Mouse (Mus musculus): ENCODE data around the gene Gm10959.
"Not testable (repeated sequence)": the region's sequence is repeated elsewhere in the genome, so short reads cannot be mapped to it uniquely, and the experiment has no call there.

Gene Gm10959

DNA sequence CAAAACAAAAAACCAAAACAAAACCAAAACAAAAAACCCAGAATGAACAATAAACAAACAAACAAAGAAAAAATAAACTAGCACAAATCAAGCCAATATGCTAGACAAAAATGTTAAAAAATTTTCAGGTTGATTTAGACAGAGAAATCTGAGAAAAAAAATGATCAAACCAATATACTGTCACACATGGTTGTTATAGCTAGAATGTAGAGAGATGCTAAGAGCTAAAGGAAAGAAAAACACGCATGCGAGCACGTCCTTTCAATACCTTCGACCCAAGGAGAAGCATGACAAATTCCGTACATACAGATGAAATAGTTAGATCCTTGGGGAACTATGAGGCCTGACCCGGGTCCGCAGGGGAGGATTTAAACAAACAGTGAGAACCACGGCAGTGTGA, at the start of gene Gm10959:
TSS of gene Gm10959 (minus strand) at position 101 of the 400 bp plus-strand sequence.
- DNase-seq (ENCODE audit: low read depth, low spot score), result no peak

DNA sequence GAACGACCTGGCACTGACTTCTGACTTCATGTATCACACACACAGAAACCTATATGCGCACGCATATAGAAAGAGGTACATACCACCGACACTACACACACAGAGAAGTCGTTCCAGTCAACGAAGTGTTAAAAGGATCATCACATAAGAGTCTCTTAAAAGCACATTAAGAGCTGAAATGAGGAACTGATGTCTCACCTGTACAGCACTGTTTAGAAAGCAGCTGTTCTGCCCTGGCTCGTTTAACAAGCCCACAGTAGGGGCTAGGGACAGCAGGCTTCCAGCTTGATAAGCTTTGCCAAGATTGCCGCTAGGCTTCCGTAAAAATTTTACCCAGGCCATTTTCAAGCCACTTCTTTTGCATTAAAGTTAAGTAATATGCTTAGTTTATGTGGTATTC, 49.2 kb upstream of the Gm10959 start:
- DNase-seq (ENCODE audit: low read depth, low spot score), result no peak

DNA sequence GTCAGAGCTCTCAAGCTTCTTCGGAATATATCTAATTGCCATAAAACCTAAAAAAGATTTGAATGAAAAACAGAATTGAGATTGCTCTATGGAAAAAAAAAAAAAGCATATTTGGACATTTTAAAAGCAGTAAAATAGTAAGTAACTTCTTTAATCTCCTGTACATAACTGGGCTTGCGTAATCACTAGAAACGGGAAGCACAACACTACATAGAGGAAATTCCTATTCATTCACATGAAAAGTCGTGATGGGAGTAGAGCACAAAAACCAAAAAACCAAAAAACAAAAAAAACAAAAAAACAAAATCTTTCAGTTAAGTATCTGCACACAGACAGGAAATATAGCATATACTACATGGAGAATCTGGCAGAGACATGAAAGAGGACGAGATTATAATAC, 45.1 kb upstream of the Gm10959 start:
- DNase-seq (ENCODE audit: low read depth, low spot score), result no peak

DNA sequence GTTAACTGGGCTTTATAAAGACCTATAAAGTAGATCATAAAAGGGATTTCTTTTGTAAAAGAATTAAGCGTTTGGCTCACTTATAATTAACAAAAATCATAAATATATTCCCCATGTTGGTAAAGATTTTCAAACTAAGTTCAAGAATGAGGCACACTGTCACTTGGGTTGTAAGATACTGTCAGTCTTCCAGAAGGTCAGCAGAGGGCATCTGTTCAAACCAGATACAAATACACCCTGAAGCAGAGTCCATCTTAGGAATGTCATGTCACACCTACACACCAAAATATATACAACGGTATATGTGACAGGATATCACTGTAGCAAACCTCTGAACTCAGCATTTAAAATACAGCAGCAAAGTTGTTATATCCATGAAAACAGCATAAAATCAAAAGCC, 31.0 kb upstream of the Gm10959 start:
- DNase-seq (ENCODE audit: low read depth, low spot score), result no peak

DNA sequence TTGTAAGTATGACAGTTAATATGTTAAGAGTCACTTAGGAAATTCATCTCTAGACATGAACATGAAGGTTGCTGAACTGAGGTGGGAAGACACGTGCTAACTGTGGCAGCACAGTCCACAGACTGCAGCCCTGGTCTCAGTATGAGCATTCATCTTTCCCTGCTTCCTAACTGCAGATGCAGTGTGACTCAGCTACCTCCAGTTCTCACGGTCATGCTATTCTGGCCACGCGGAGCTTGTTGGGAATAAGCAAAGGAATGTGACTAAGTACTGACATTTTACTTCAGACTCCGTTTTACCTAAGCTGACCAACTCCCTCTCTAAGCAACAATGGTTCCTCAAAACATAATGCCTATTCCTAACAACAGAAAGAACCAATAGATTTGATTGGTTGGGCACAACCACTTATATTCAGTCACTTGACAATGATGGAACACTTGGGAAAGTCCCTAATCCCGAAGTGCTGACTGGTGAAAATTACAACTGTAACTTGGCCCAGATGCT, 24.3 kb upstream of the Gm10959 start:
- DNase-seq (ENCODE audit: low read depth, low spot score), result no peak

DNA sequence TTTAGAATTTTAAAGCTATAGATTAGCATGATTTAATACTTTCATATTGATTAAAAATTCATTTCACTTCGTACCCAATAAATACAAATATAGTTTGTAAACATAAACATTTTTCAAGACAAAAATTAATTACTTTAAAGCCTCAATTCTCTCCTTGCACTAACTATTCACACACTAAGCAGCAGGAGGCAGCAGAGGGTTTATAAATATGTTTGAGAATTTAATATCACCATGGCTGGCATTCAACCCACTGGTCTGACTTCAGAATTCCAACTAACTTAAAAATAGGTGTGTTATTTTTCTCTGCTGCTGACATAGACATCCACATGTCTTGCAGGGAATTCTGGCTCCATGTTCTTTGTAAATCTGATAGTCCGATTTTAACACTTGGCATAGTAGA, 20.1 kb upstream of the Gm10959 start:
- DNase-seq (ENCODE audit: low read depth, low spot score), result no peak

DNA sequence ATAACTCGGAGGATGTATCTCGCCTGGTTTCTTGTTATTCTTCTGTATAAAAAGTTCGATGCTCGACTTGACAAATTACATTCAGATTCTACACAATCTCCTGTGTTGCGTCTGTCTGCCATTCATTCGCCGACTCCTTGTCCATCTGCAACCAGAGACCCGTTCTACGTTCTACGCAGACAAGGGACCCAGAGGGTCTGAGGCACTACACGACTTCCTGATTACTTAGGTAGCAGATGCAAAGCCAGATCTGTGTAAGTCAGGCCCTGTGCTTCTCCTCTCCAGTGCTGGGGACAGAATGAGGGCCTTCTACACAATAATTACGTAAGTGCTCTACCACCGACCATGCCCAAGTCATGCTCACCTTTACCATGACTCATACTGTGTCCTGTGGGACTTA, 18.0 kb upstream of the Gm10959 start:
- not testable (repeated sequence) for DNase-seq (ENCODE audit: low read depth, low spot score)

DNA sequence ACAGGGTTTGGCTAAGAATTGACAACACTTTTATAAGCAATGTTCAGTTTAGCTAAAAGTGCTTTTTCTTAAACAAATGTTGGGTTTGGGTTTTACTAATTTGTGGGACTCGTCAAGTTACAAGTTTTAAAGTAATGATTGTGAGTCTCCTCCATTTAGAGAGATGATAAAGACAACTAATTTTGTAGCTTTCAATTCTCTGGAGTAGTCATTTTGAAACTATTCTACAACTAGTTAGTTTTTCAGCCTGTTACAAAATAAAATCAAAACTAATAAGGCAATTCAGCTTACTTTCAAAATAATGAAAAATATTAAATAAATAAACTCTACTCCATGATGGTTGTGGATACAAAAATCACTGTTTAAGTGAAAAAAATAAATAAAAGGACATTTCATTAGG, 13.3 kb upstream of the Gm10959 start:
- DNase-seq (ENCODE audit: low read depth, low spot score), result no peak

DNA sequence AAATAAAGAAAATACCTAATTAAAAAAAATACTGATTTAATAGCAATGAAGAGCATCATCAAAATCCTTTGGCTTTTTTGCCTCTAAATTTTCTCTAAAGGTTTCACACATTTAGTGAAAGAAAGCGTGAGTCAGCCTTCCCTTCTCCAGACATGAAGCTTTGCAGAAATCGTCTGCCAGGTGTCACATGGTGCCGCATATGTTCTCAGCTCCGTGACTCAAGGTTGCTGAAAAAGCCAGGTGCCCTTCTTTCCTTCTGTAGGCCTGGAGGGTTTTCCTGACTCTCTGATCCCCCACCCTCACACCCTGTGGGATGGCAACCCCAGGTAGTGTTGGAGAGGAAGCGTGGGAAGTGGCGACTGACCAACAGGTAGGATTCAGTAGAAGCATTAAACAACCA, 10.6 kb upstream of the Gm10959 start:
- DNase-seq (ENCODE audit: low read depth, low spot score), result no peak

DNA sequence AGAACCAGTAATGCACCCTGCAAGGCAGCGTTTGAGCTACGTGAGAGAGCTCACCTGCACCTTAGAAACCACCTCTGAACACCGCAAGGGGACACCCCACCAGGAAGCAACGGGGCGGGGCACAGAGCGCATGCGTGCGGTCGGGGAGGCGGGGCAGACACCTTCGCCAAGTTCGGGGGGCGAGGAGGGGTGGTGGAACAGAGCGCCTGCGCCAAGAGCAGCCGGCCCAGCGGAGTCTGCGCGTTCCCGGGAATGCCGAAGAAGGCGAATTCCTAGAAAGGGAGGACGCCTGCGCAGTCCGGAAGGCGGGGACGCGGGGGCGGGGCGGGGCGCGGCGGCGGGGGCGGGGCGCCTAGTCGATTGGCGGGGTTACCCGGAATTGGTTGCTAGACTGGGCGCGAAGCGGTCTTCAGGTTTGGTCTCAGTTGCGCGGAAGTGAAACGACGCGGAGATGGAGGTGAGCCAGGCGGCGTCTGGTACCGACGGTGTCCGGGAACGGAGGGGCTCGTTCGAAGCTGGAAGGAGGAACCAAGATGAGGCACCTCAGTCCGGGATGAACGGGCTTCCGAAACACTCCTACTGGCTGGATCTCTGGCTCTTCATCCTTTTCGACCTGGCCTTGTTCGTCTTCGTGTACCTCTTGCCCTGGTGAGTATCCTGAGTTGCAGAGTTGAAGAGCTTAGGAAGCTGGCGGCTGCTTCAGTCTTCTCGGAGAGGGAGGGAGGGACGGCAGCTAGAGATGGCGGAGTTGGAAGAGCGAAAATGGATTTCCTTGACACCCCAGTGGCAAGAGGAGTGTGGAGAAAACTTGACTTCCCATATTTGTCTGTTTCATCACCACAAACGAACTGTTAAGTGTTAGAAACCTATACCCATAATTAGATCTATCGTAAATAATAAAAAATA, 5.1 kb upstream of the Gm10959 start, which contains the start of gene 1810037I17Rik:
TSS of gene 1810037I17Rik (plus strand) at position 195 of the 906 bp plus-strand sequence.
- DNase-seq (ENCODE audit: low read depth, low spot score), result peak; percentile 85

DNA sequence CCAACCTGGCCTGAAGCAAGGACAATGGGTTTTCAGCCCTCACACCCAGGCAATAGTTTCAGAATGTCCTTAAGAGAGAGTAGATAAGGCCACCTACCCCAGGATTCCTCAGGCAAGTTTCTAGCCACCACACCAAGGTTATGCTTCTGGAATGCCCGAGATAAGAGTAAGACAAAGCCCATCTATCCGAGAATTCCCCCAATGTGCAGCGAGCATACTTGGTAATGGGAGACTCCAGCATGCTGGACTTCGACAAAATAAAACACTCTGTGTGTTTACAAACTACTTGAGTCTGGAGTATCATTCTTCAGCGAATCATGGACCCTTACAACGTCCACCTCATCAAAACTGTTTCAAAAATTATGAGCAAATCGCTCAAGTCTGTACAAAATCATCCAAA, 4.0 kb upstream of the Gm10959 start:
- DNase-seq (ENCODE audit: low read depth, low spot score), result peak; percentile 40

DNA sequence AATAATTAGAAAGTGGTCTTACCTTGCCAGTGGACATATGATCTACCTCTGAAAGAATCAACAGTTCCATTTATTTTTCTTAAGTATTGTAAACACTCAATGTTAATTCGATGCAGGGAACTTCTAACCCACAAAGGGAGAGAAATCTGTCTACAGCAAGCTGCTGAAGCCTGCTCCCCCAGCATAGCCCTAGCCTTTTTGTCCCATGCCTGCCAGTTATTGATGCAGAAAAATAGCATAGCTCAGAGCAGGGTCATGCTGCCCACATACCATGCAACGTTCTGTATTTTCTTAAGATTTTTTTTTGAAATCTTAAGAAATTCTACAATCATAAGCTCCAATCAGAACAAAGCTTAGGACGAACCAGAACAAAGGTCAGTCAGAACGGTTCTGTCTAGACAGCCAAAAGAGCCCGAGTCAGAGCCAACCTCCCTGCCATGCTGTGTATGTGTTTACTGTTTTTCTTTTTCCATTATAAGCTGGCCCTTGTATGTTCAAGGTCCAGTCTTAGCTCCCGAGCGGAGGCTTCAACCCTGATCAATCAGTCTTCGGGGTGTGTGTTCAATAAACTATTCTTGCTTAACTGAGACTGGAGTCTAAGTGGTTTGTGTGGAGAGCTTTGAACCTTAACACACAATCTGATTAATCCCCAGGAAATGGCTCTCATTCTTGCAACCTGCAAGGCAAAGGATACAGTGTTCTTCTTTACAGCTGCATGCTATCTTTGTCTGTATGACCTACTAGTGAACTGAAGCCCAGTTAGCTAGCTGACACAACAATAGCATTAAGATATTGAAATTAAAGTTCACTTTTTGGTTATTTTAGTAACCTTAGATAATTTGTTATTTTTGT, 2.7 kb upstream of the Gm10959 start:
- no peak for DNase-seq (ENCODE audit: low read depth, low spot score)

DNA sequence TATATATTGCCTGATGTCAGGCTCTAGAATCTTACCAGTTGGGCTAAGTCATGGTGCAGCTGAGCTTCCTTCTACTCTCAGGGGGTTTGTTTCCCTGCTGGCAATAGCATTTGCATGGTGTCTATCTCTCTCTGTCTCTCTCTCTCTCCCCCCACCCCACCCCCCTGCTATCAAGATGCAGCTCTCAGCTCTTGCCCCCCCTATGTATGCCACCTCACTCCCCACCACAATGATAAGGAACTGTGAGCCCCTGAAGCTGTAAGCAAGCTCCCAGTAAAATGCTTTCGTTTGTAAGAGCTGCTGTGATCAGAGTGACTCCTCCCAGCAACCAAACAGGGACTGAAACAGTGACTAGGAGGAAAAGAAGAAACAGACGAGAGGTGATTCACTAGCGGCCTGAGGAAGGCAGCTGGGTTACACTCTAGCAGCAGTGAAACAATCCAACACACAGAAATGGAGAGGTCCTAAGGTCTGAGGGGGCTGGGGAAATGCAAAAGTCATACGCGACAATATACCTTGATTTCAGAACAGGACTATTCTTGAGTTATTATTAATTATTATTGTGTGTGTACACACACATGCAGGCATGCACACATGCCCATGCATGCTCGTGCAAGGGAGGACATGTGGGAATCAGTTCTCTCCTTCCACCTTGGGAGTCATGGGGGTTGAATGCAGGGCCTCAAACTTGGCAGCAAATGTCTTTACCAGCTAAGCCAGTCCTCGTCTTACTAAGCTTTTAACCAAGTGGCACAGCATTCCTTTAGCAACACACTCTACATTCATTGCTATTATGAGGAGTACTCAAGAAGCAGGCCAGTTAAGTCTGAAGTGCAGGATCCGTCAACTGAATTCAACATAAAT, 1.6 kb upstream of the Gm10959 start:
- no peak for DNase-seq (ENCODE audit: low read depth, low spot score)

DNA sequence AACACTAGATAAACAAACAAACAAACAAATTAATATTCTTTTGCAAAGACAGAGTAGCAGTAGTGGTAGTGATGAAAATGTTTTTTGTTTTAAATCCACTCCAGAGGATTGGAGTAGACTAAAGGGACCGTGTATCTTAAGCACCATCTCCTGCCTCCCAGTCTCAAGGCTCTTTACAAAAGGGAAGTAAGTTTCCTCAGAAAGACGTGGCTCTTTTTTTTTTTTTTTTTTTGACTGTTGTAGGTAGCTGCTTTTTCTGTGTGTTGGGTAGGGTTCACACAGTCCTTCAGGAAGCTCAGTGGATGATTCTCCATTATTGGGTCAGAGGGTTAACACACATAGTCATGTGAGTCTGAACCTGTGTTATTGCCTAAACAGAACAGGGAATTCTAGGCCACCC, 488 bp downstream of the Gm10959 start:
- DNase-seq (ENCODE audit: low read depth, low spot score), result no peak

DNA sequence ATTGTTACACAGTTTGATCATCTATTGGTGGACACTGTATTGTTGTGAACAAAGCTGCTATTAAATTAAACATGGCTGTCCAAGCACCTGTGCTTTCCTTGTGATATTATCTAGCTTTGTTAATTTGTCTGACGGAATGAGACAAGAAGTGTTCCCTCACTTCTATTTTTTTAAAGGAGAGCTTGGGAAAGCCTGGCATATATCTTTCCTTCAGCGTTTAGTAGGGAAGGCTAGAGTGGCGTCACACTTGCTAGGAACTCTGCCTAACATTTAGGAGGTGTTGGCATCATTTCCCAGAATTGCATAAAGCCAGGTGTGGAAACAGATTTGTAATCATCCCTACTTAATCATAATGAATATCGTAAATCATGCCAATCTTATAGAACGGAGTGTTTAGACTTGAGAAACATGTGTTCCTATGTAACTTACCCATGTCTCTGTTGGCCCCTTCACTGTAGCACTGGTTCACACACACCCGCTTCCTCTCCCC, 2.9 kb downstream of the Gm10959 start:
- DNase-seq (ENCODE audit: low read depth, low spot score), result no peak

DNA sequence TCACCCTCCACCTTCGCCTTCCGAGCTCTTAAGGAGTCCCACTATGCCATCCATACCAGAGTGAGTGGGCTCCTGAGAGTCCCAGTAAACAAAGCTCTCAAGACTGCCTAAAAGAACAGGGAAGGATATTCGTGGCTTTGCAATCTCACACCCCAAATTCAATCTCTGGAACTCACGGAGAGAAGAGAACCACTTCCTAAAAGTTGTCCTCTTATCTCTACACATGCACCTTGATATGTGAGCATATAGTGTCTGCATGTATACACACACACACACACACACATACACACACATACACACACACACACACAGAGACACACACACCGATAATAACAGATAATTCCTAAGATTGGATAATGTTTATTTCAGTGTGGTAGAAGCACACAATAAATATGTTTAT, 3.7 kb downstream of the Gm10959 start:
- DNase-seq (ENCODE audit: low read depth, low spot score), result no peak

DNA sequence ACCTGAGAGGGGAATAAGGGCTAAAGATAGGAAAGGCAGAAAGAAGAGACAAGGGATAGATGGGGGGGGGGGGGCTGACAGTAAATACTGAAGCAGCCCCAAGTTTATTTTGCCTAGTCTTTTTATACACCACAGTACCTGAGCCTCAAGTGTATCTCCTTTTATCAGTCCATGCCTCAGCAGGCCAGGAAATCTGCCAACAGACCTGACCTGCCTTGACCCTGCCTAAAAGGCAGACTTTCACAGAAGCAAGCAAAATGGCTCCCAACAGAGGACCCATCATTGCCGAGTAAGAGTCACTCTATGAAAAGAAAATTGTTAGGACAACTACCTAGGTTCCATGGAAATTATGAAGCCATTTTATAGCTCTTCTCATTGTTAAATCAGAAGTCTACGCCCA, 11.3 kb downstream of the Gm10959 start:
- no peak for DNase-seq (ENCODE audit: low read depth, low spot score)

DNA sequence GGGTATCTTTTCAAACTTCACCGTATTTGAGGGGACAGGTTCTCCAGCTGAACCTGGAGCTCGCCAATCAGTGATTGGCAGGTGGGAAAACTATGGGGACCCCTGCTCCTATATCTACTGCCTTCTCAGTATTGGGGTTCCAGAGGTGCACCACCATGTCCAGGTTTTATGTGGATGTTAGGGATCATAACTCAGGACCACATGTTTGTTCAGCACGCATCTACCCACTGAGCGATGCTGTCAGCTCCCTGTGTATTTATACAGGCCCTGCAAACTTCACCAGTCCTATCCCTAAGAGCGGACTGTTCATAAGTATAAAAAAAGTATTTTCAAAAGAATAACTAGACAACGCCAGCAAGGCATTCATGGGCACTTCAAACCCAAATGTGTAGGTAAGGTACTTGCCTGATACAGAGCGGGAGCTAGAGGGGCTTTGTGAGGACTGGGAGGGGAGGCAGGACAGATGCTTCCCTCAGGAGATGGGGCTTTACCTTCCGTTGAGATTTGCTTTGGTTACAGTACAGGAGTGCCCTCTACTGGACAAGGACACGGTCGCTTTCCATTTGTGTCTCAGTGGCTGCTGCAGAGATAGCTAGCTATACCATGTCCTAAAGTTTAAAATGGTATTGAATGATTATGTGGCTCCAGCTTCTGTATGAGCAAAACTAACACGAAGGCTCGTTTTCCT, 15.3 kb downstream of the Gm10959 start:
- DNase-seq (ENCODE audit: low read depth, low spot score), result no peak

DNA sequence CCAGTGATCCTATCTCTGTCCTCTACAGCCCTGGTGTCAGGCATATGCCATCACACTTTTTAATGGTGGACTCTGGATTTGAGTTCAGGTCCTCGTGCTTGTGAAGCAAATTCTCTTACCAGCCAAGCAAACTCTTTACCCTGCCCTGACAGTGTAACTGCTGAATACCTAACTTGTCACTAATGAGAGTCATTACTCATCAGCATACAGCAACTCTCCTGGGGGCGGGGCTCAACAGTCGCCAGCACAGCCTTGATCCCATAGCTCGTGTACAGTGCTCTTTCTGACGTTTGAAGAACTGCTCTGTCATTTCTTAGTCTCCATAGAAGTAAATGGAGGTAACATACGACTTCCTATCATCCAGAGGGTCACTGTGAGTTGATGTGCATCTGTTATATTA, 20.9 kb downstream of the Gm10959 start:
- DNase-seq (ENCODE audit: low read depth, low spot score), result no peak

DNA sequence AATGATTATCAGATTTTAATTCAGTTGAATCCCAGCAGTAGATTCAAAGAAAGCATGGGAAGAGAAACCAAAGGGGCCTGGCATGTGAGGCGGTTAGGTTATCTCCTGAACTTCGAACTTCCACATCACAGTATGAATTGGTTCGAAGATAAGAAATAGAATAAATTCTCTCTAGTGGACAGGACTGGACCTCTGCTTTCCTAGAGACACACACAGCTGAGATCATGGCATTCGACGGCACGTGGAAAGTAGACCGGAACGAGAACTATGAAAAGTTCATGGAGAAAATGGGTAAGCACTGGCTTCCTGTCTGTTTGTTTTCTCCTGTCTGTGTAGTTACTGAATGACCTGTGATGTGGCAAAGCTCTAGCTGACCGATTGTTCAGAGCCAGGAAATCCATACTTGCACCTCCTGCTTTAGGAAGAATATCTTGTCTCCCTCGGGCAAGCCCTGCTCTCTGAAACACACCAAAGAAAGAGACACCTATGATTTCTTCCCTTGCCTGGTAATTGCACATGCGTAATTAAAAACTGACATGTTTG, 23.9 kb downstream of the Gm10959 start:
- DNase-seq (ENCODE audit: low read depth, low spot score), result no peak
